Mouse (Mus musculus) CD4-positive helper T cell, adult 2 months (primary cell): Measurements from ENCODE around the gene Lrrc75b.

Experiments
- DNase-seq: peaks from one replicate; pipeline ENCODE4 v3.0.0-alpha.2; 2012; ENCODE audit warnings: low read depth, missing footprints, low spot score

Gene Lrrc75b

DNA sequence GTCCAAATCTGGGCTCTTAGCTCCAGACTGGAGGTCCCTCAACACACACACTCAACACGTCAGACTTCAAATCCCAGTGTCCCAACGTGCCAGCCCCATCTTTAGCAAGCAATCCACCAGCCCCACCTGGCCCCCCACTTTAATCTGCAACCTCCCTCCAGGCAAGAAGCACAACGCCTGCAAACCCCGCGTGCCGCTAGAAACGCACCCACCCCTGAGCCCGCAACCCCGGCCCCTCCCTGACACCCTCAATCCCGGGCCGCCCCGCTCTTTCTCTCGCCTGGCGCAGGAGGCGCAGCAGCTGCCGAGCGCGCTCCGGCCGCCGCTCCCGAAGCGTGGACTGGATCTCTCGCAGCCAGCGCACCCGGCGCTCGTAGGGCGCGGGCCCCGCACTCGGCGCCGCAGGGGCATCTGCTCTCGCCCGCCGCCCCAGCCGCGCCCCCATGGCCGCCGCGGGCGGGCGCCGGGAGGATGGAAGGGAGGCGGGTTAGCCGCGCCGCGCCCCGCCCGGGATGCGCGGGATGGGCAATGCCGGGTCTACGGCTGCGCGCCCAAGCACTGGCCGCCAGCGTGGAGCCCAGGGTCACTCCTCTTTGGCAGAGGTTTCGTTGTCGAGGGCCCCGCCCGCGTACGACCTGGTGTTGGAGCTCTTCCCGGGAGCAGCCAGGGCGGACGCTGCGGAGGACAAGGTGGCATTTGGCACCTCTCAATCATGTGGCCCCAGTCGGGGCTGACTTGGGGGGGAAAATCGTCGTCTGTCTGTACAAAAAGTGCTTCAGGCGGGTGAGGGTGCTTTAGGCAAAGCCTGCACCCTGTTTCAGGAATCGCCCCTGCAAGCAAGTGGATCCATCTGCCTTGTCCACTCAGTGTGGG is at the start of gene Lrrc75b:
Gene Lrrc75b, minus strand, starts transcription at position 655 of the 873 bp plus-strand sequence.
- peak; percentile 39 for DNase-seq

DNA sequence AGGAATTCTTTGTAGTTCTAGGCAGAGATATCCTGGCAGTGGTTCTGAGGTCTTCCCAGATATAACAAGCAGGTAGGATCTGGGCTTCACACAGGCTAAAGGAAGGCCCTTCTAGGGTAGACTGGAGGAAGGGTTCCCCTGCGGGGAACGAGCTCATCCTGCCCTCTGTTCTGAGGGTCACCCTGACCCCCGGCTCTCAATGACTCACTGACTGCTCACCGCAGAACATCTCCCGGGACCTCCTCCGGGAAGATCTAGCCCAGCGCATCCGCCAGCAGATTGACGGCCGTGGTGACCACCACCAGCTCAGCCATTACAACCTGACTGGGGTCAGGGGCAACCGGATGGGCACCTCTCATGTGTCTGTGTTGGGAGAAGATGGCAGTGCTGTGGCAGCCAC is 48.8 kb upstream of the Lrrc75b start:
- DNase-seq, result no peak

DNA sequence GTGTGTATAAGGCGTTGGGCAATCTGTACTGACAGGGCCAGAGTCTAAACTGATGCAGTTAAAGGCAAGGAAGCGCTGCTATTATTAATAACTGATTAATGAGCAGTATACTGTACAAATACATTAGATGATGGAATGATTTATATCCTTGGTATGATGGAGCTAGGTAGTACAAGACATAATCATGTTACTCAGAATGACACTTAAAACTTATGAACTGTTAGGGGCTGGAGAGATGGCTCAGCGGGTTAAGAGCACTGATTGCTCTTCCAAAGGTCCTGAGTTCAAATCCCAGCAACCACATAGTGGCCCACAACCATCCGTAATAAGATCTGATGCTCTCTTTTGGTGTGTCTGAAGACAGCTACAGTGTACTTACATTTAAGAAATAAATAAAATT is 47.1 kb upstream of the Lrrc75b start:
- no peak for DNase-seq

DNA sequence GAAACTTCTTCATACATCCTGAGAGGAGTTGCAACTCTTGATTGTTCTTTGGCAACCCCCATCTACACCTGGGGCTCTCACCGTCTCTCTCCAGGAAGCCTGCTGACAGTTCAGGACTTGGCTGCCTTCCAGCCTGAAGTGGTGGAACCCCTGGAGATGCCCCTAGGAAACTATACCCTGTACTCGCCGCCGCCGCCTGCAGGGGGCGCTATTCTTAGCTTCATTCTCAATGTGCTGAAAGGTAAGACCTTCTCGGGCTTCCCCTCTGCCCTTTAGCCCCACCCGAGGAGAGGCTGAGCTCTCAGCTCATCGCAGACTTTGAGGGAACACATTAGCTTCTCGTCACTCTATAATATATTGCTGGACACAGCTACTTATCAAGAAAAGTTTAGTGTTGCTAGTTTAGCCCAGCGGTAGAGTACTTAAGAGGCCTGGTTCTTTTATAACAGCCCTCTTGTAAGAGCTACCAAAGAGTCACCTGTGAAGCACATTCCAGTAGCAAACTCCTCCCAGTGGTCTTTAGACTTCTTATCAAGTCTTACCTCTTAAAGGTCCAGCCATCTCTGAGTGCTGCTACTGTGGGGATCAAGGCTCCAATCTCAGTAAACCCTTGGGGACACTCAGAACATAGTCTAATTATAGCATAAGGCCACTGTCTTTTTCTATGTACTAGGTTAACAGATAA is 45.2 kb upstream of the Lrrc75b start:
- peak; percentile 34 for DNase-seq

DNA sequence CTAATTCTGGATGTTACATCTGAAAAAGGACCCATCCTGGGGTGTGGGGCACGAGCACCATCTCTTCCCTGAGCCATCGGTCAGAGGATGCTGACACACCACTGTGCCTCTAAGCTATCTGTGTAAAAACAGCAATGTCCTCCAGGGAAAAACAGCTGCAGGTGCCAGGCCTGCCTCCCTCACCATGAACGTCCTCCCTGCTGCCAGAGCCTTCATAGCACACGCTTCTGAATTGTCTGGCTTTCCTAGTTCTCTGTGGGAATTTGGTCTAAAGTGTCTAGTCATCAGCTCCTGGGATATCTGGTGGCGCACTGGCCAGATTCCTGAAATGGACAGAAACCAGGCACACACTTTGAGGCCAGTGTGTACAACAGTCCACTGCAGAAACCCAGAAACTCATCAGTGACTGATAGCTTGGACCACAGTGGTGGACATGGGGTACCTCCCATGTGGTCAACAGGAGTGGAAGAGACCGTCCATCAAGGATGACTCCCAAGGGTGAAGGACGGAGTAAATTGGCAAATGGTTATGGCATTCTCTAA is 40.1 kb upstream of the Lrrc75b start:
- DNase-seq, result no peak

GRCm38 (mm10) chr10:75595981-75596380 is 35.9 kb upstream of the Lrrc75b start:
- DNase-seq, result no peak

DNA sequence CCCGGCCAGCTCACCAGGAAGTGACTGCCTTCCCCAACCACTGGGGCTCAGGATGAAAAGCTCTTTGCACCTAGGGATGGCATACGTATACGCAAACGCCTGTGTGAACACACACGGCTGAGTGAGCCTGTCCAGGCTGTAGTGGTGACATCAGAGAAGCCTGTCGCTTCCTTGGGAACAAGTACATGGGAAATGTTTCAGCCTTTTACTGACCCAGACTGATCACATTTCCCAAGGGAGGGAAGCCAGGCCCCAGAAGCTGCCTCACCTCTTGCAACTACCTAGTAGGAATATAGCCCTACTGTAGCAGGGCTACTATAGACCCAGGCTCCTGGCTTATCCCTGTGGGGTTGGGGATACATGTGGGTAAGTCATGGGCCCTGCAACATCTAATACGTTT is 32.5 kb upstream of the Lrrc75b start:
- peak; percentile 8 for DNase-seq

- DNase-seq, result peak; percentile 95
Observed at GRCm38 (mm10) chr10:75591211-75591894, 31.2 kb upstream of the Lrrc75b start.

DNA sequence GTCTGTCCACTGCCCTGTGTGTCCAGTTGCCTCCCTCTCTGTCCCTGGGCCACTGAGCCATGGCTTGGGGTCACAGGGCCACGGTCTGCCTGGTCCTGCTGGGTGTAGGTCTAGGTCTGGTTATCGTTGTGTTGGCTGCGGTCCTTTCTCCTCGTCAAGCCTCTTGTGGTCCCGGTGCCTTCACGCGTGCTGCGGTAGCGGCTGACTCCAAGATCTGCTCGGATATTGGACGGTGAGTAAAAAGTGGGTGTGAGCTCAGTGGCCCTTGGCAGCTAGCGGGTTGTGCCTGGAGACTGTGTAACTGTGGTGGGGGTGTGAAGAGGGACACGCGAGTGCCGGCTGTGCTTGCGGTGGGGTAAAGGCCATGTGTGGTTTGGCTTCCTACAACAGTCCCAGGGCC is 29.5 kb upstream of the Lrrc75b start:
- peak; percentile 40 for DNase-seq

DNA sequence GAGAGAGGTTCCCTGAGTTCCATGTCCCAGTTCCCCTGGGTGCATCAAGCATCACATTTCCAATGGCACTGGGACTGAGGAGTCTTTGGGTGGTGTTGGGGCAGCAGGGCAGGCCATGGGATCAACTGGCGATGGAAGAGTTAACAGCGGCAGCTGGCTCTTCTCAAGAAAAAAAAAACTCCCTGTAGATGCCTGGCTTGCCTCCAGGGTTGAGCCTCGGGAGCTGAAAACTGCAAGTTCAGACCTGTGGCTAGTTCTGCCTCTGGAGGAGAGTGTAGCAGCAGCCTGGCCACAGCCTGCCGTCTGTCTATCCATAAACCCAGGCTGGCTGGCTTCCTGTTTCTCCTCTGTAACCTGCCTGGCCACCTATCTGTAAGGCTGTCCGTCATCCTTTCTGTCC is 29.0 kb upstream of the Lrrc75b start, which contains the start of gene Ggt5:
Gene Ggt5, plus strand, starts transcription at position 212 of the 400 bp plus-strand sequence.
- peak; percentile 21 for DNase-seq

DNA sequence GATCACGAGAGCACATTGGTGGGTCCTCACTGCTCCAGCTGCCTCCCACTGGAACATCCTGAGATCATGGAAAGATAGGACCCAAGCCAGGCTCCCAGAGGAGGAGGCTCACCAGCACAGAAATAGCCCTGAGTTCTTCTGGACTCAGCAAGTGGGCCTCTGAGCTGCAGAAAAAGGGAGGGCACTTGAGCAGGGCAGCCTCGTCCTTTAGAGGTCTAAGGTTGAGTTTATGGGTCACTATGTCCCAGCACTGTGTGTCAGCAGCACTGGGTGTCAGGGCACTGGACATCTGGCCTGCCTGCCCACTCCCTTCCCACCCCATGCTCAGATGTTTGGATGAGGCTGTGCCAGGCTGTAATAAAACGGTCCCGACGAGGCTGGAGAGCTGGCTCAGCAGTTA is 28.2 kb upstream of the Lrrc75b start:
- DNase-seq, result no peak

- no peak for DNase-seq
Observed at GRCm38 (mm10) chr10:75587781-75588180, 27.7 kb upstream of the Lrrc75b start.

GRCm38 (mm10) chr10:75586553-75586879 is 26.4 kb upstream of the Lrrc75b start:
- DNase-seq, result no peak

GRCm38 (mm10) chr10:75585876-75586552 is 25.9 kb upstream of the Lrrc75b start:
- DNase-seq, result peak; percentile 86

DNA sequence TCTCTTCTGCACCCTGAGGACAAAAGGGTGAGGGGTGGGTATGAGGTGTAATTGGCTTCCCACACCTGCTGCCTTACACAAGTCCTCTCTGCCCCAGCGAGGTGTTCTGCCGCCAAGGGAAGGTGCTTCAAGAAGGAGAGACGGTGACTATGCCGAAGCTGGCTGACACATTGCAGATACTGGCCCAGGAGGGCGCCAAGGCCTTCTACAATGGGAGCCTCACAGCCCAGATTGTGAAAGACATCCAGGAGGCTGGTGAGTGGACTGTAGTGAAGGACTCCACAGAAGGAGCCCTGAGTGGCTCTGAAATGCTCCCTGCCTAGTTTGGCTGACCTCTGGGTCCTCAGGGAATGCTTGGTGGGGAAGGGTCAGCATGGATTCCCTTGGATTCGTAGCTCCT is 19.0 kb upstream of the Lrrc75b start:
- no peak for DNase-seq

DNA sequence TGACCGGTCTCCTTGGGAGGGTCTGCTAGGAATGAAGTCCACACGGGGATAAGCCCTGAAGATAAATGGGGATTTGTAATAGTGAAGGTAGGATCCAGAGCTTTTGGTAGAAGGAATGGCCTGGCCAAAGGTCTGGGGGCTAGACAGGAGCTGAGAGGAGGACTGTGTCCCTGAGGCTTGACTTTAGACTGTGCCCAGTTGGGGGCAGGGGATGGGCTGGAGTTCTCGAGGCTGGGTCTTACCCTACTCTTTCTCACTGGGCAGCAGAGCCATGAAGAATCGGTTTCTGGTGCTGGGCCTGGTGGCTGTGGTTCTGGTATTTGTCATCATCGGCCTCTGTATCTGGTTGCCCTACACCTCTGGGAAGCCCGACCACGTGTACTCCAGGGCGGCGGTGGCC is 13.8 kb upstream of the Lrrc75b start:
- no peak for DNase-seq

DNA sequence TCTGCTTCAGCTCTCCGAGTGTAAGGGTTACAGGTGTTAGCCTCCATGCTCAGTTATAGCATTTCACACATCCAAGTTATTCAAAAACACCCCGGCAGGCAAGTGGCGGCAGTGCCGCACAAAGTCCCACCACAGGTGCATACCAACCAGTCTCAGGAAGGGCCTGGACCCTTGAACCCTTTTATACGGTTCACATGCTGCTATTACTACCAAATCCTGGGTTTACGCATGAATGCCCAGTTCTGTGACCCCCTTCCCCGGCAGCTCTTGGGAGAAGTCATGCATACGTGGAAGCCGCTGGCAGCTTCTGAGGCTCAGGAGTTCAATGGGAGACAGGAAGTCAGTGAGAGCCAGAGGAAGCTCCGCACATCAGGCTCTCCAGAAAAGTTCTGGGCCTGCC is 13.1 kb upstream of the Lrrc75b start:
- DNase-seq, result no peak

DNA sequence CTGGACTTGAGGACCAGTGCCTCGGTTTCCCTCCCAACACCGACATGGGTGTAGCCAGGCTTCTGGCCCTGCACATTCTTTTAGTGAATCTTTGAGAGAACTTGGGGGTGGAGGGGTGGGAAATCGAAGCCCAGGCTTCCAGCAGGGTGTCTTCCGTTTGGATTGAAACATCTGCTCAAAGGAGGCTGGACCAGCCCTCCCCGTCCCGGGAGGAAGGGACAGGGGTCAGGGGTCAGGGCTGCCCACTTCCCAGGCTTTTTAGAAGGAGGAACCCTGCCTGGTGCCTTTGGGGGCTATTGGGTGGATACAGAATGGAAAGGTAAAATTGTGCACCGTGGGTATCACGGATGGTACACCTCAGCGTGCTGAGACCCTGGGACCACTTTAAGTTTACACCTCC is 11.8 kb upstream of the Lrrc75b start:
- DNase-seq, result no peak

DNA sequence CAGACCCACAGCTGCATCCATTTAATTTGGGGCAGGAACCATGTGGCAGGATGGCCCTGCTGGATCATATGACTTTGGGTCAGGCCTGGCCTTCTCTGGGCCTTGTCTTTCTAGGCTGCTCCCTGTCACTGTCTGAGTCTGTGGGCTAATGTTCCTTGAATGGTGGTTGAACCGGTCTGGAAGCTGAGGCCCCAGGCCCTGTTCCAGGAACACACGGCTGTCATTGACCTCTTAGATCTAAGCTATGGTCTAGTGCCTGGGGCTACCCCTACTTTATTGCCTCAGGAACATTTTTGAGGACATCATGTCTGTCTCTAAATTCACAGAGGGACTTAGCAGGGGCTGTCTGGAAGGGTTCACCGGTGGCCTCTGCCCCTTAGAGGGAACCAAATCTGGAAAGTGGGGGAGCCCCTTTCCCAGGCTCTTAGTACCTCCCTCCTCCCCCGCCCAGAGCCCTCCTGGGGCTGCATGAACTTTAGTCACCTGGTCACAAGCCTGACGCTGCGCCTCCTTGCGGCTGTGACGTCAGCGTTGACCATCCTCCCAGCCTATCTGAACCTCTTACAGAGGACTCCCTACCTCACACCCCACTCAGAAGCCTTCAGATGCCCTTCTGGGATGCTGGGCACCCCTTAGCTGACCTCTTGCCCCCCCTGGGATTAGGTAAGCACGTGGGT is 11.0 kb upstream of the Lrrc75b start:
- no peak for DNase-seq

DNA sequence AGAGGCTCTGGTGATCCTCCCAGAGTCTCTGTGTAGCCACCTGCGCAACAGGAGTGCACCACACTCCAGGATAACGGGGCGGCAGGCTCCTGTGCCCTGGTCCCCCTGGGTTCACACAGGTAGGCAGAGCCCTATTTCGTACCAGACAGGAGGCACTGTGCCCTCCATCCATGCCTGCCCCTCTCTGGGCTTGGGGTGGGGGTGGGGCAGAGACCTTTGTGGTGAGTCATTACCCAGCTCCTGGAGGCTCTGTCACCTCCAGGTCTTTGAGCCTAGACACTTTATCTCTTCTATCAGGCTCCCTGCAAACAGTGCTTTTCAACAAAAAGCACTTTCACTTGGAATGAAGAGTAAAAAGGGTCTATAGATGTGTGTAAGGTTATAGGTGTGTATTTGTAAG is 8.7 kb upstream of the Lrrc75b start:
- DNase-seq, result no peak

- no peak for DNase-seq
Observed at GRCm38 (mm10) chr10:75568441-75568840, 8.3 kb upstream of the Lrrc75b start.
